In genomic region chr7:142577806-142578423, GRCm38 (mm10) we compare ENCODE assay signal across 7 mouse cellular contexts. TPM values are rescaled to one million over a fixed set of nuclear protein-coding genes. Genes with fewer than 3 reads are reported as not detected.
DNase-seq lines count a peak whose midpoint lies in the region; ATAC-seq lines count a peak whose summit lies in the region.

No protein-coding gene starts in this region.

- peaks cover 36% of the 10 kb centered on the region for H3K4me1 ChIP-seq in lung, embryonic 16.5 days (replicated peaks; ENCODE audit: control insufficient read depth, insufficient read depth, low read length)
- no peaks in the 10 kb centered on the region for H3K4me1 ChIP-seq in forebrain, embryonic 11.5 days (replicated peaks; ENCODE audit: control insufficient read depth, insufficient read depth, low read length)
- no peaks in the 10 kb centered on the region for H3K4me1 ChIP-seq in hindbrain, embryonic 15.5 days (replicated peaks)
- H3K4me1 ChIP-seq in midbrain, embryonic 14.5 days (ENCODE audit: control insufficient read depth, insufficient read depth, low read length): no peaks in the 10 kb centered on the region

- ATAC-seq in lung, embryonic 16.5 days (ENCODE audit: low read depth): peak; percentile 82
- ATAC-seq in forebrain, embryonic 11.5 days (replicated peaks; ENCODE audit: low FRiP score): peak; percentile 53
- ATAC-seq in hindbrain, embryonic 15.5 days (ENCODE audit: low FRiP score, low read depth): no peak
- ATAC-seq in midbrain, embryonic 14.5 days (ENCODE audit: low FRiP score, low TSS enrichment): no peak

- H3K4me2 ChIP-seq in lung, embryonic 16.5 days (ENCODE audit: low read depth, low read length): peak overlapping the region; percentile 57
- H3K4me2 ChIP-seq in forebrain, embryonic 11.5 days (ENCODE audit: low read depth, low read length, severe bottlenecking): peak overlapping the region; percentile 34
- peak overlapping the region; percentile 46 for H3K4me2 ChIP-seq in hindbrain, embryonic 15.5 days
- peak overlapping the region; percentile 40 for H3K4me2 ChIP-seq in midbrain, embryonic 14.5 days (ENCODE audit: low read length)

- WGBS in lung, embryonic 16.5 days: 40% methylated on average over 26 of the region's 26 CpGs
- WGBS in forebrain, embryonic 11.5 days: 46% methylated on average over 23 of the region's 26 CpGs
- 43% methylated on average over 20 of the region's 26 CpGs for WGBS in hindbrain, embryonic 15.5 days
- WGBS in midbrain, embryonic 14.5 days: 48% methylated on average over 26 of the region's 26 CpGs

- H3K36me3 ChIP-seq in lung, embryonic 16.5 days (ENCODE audit: control insufficient read depth, insufficient read depth, low read length): no peaks in the 10 kb centered on the region
- no peaks in the 10 kb centered on the region for H3K36me3 ChIP-seq in forebrain, embryonic 11.5 days (ENCODE audit: control insufficient read depth, insufficient read depth, low read length)
- H3K36me3 ChIP-seq in hindbrain, embryonic 15.5 days: no peaks in the 10 kb centered on the region
- H3K36me3 ChIP-seq in midbrain, embryonic 14.5 days (ENCODE audit: control insufficient read depth, insufficient read depth, low read length): no peaks in the 10 kb centered on the region

- H3K4me3 ChIP-seq in lung, embryonic 16.5 days (ENCODE audit: low read length): peak overlapping the region; percentile 53
- H3K4me3 ChIP-seq in forebrain, embryonic 11.5 days (ENCODE audit: low read depth, low read length): peak overlapping the region; percentile 14
- peak overlapping the region; percentile 9; the same call in 1 of the 2 replicates for H3K4me3 ChIP-seq in hindbrain, embryonic 15.5 days
- no peak overlapping the region for H3K4me3 ChIP-seq in midbrain, embryonic 14.5 days (replicated peaks; ENCODE audit: low read depth, low read length)

- H3K9ac ChIP-seq in lung, embryonic 16.5 days (ENCODE audit: low read length): peak overlapping the region; percentile 72
- peak overlapping the region; percentile 27; the same call in 1 of the 2 replicates for H3K9ac ChIP-seq in forebrain, embryonic 11.5 days (ENCODE audit: low read length)
- no peak overlapping the region for H3K9ac ChIP-seq in hindbrain, embryonic 15.5 days
- no peak overlapping the region for H3K9ac ChIP-seq in midbrain, embryonic 14.5 days (replicated peaks; ENCODE audit: low read length)

- peak overlapping the region; percentile 90 for H3K27ac ChIP-seq in lung, embryonic 16.5 days (ENCODE audit: low read length)
- H3K27ac ChIP-seq in forebrain, embryonic 11.5 days (ENCODE audit: low read depth, low read length): no peak overlapping the region
- no peak overlapping the region for H3K27ac ChIP-seq in hindbrain, embryonic 15.5 days (replicated peaks)
- H3K27ac ChIP-seq in midbrain, embryonic 14.5 days (replicated peaks; ENCODE audit: low read depth, low read length): no peak overlapping the region

- DNase-seq in lung, postnatal 25 days (ENCODE audit: low spot score): no peak
- DNase-seq in forebrain, embryonic 11.5 days (ENCODE audit: low spot score): peak; percentile 64
- DNase-seq in midbrain, embryonic 14.5 days: peak; percentile 30
- no peak for DNase-seq in layer of hippocampus, adult 11-12 months (ENCODE audit: low spot score)
- no peak for DNase-seq in layer of hippocampus, postnatal 25 days (ENCODE audit: extremely low spot score in 1 of 2, low spot score in 1 of 2)

- H3K27me3 ChIP-seq in lung, embryonic 16.5 days (ENCODE audit: control insufficient read depth, insufficient read depth, low read depth, low read length): no peaks in the 10 kb centered on the region
- H3K27me3 ChIP-seq in forebrain, embryonic 11.5 days (ENCODE audit: control insufficient read depth, insufficient read depth, low read length): peaks cover 2% of the 10 kb centered on the region; the same call in 1 of the 2 replicates
- H3K27me3 ChIP-seq in hindbrain, embryonic 15.5 days: no peaks in the 10 kb centered on the region
- no peaks in the 10 kb centered on the region for H3K27me3 ChIP-seq in midbrain, embryonic 14.5 days (ENCODE audit: control insufficient read depth, insufficient read depth, low read length)

- peaks cover 19% of the 10 kb centered on the region for H3K9me3 ChIP-seq in lung, embryonic 16.5 days (ENCODE audit: control insufficient read depth, low read length)
- no peaks in the 10 kb centered on the region; the same call in 1 of the 2 replicates for H3K9me3 ChIP-seq in forebrain, embryonic 11.5 days (ENCODE audit: control insufficient read depth, low read length)
- no peaks in the 10 kb centered on the region for H3K9me3 ChIP-seq in hindbrain, embryonic 15.5 days
- H3K9me3 ChIP-seq in midbrain, embryonic 14.5 days (ENCODE audit: control insufficient read depth, low read length): 0 out of 2 replicates have a peak, but pooled peaks cover 2% of the 10 kb centered on the region

RNA-seq across cellular contexts. Expression of gene Mrpl23, which starts 45.4 kb away (rescaled TPM):
- 17.2 and 22.4 TPM in 2 replicates for polyA plus RNA-seq in lung, embryonic 16.5 days (2015; fragmentation: Nextera tagmentation; extraction: Ambion mirVana)
- 18.3 and 18.7 TPM in 2 replicates for polyA plus RNA-seq in forebrain, embryonic 11.5 days (2014; fragmentation: Nextera tagmentation; extraction: Ambion mirVana)
- polyA plus RNA-seq in hindbrain, embryonic 15.5 days (2015; fragmentation: Nextera tagmentation; extraction: Ambion mirVana): 21.1 and 21.6 TPM in 2 replicates
- 11.9 and 23.9 TPM in 2 replicates for polyA plus RNA-seq in midbrain, embryonic 14.5 days (2014; fragmentation: Nextera tagmentation; extraction: Ambion mirVana)
- total RNA-seq in layer of hippocampus, postnatal 25 days (2021): 1 to 10 TPM; 5.8 to 6.7 TPM

Comparison
In these comparisons a context has a peak if more than half of its experiments do, and no peak if none do; other contexts are left out.
1. ATAC-seq: peak in lung, embryonic 16.5 days (single experiment) and forebrain, embryonic 11.5 days (single experiment); none in hindbrain, embryonic 15.5 days (single experiment) and midbrain, embryonic 14.5 days (single experiment).
2. H3K9ac ChIP-seq: peak in lung, embryonic 16.5 days (single experiment) and forebrain, embryonic 11.5 days (single experiment); none in hindbrain, embryonic 15.5 days (single experiment) and midbrain, embryonic 14.5 days (single experiment).
3. DNase-seq: peak in forebrain, embryonic 11.5 days (single experiment) and midbrain, embryonic 14.5 days (single experiment); none in lung, postnatal 25 days (single experiment), layer of hippocampus, adult 11-12 months (single experiment) and layer of hippocampus, postnatal 25 days (0 of 2).
4. Peak in every context shown above with its lines, with median percentiles within 50 percentile points of each other: H3K4me2 ChIP-seq.